Mouse (Mus musculus) layer of hippocampus, postnatal 14 days (tissue): ENCODE results near the gene Ccdc150. TPM values are rescaled to one million over a fixed set of nuclear protein-coding genes. Genes with fewer than 3 reads are reported as not detected.

Experiments used
- DNase-seq, 2 experiments: peaks; one replicate each; pipeline ENCODE4 v3.0.0; 2021 to 2022; ENCODE audit warnings: low spot score in 2 of 2, mixed read lengths in 1 of 2
- long read RNA-seq, 2 experiments: library from polyadenylated mRNA; stranded (forward); transcript quantifications; one replicate each; pipeline ENCODE4 v2.0.0; 2021
- total RNA-seq, 2 experiments: library from RNA; stranded (reverse); gene quantifications; 2 replicates each; pipeline ENCODE4 v1.2.3; 2021

The Ccdc150 gene
- under 1 TPM in 1 of 2 experiments, not detected in 1; 0.50 TPM for total RNA-seq
- long read RNA-seq, experiment 1: 0 reads
- long read RNA-seq, experiment 2: 0 reads

GRCm38 (mm10) chr1:54250158-54250866 is at the start of gene Ccdc150:
Ccdc150 (plus strand) TSS chr1:54250683.
- peak; percentile 95 to 98 for DNase-seq

- DNase-seq: no peak
Measured at GRCm38 (mm10) chr1:54220273-54220672, 30.2 kb upstream of the Ccdc150 start.

GRCm38 (mm10) chr1:54242722-54243121 is 7.8 kb upstream of the Ccdc150 start:
- no peak for DNase-seq

GRCm38 (mm10) chr1:54275552-54275951 is 25.1 kb downstream of the Ccdc150 start:
- no peak for DNase-seq

GRCm38 (mm10) chr1:54279628-54280027 is 29.1 kb downstream of the Ccdc150 start:
- no peak for DNase-seq

- no peak for DNase-seq
Measured at GRCm38 (mm10) chr1:54280651-54281050, 30.2 kb downstream of the Ccdc150 start.

- DNase-seq: no peak
Measured at GRCm38 (mm10) chr1:54306404-54306803, 55.9 kb downstream of the Ccdc150 start.

- DNase-seq: no peak
Measured at GRCm38 (mm10) chr1:54326647-54327046, 76.2 kb downstream of the Ccdc150 start.

- DNase-seq: no peak
Measured at GRCm38 (mm10) chr1:54327876-54328545, 77.5 kb downstream of the Ccdc150 start.

GRCm38 (mm10) chr1:54332988-54333387 is 82.5 kb downstream of the Ccdc150 start:
- peak in 1 of 2 experiments; percentile 37 for DNase-seq

GRCm38 (mm10) chr1:54354786-54355185 is 104.3 kb downstream of the Ccdc150 start:
- no peak for DNase-seq

- no peak for DNase-seq
Measured at GRCm38 (mm10) chr1:54355485-54355884, 105.0 kb downstream of the Ccdc150 start.

GRCm38 (mm10) chr1:54356566-54356965 is 106.1 kb downstream of the Ccdc150 start:
- no peak for DNase-seq

- DNase-seq: no peak
Measured at GRCm38 (mm10) chr1:54377506-54378051, 127.1 kb downstream of the Ccdc150 start.

- DNase-seq: peak; percentile 10 to 59
Measured at GRCm38 (mm10) chr1:54380978-54381914, 130.8 kb downstream of the Ccdc150 start.

GRCm38 (mm10) chr1:54384221-54384620 is 133.7 kb downstream of the Ccdc150 start:
- no peak for DNase-seq

GRCm38 (mm10) chr1:54402736-54403135 is 152.3 kb downstream of the Ccdc150 start:
- DNase-seq: no peak
